Mouse (Mus musculus): ENCODE results near the gene Atp6v0e2. TPM values are rescaled to one million over a fixed set of nuclear protein-coding genes. Genes with fewer than 3 reads are reported as not detected.

The Atp6v0e2 gene
- polyA plus RNA-seq, 2 experiments = 0.75 to 0.81 TPM

- WGBS (ENCODE audit: insufficient replicate concordance) = 46% methylated on average over 4 of the region's 5 CpGs
- no peak overlapping the region for H3K4me2 ChIP-seq (ENCODE audit: low read depth)
- TF ChIP-seq CTCF (IDR thresholded peaks at IDR 0.05; ENCODE audit: low read depth) (peak; percentile 82), EP300 (IDR thresholded peaks at IDR 0.05; ENCODE audit: low read depth) (no peak)
- no peaks in the 10 kb centered on the region for H3K36me3 ChIP-seq (replicated peaks; ENCODE audit: control insufficient read depth, insufficient read depth, low read depth)
- no peaks in the 10 kb centered on the region for H3K9me3 ChIP-seq (ENCODE audit: control insufficient read depth, low read length)
- H3K4me3 ChIP-seq (ENCODE audit: insufficient read depth in 1 of 2, low read depth in 2 of 2, low read length in 2 of 2) = no peak overlapping the region
- no peak for ATAC-seq (ENCODE audit: insufficient read depth)
- H3K9ac ChIP-seq (replicated peaks) = no peak overlapping the region
- H3K27ac ChIP-seq = no peak overlapping the region
- H3K27me3 ChIP-seq (ENCODE audit: control insufficient read depth, insufficient read depth, low read length) = no peaks in the 10 kb centered on the region
- H3K4me1 ChIP-seq (replicated peaks; ENCODE audit: control insufficient read depth in 2 of 2, insufficient read depth in 2 of 2, low read length in 1 of 2) = no peaks in the 10 kb centered on the region
- DNase-seq (ENCODE audit: low read depth in 3 of 3, low spot score in 3 of 3) = peak in 2 of 3 experiments; percentile 41 to 45
Observed at GRCm38 (mm10) chr6:48538841-48539737, 1.7 kb downstream of the Atp6v0e2 start.

GRCm38 (mm10) chr6:48539860-48540259 lies 2.4 kb downstream of the Atp6v0e2 start:
- Histone ChIP-seq H3K4me2 (ENCODE audit: low read depth) (no peak overlapping the region), H3K9ac (replicated peaks) (no peak overlapping the region), H3K27me3 (ENCODE audit: control insufficient read depth, insufficient read depth, low read length) (no peaks in the 10 kb centered on the region), H3K9me3 (ENCODE audit: control insufficient read depth, low read length) (no peaks in the 10 kb centered on the region), H3K36me3 (replicated peaks; ENCODE audit: control insufficient read depth, insufficient read depth, low read depth) (no peaks in the 10 kb centered on the region), H3K27ac (no peak overlapping the region), H3K4me1 (replicated peaks; ENCODE audit: control insufficient read depth in 2 of 2, insufficient read depth in 2 of 2, low read length in 1 of 2) (no peaks in the 10 kb centered on the region), H3K4me3 (ENCODE audit: insufficient read depth in 1 of 2, low read depth in 2 of 2, low read length in 2 of 2) (no peak overlapping the region)
- no peak for ATAC-seq (ENCODE audit: insufficient read depth)
- 61% methylated on average over 5 of the region's 5 CpGs for WGBS (ENCODE audit: insufficient replicate concordance)
- DNase-seq (ENCODE audit: low read depth in 3 of 3, low spot score in 3 of 3) = no peak
- TF ChIP-seq EP300 (IDR thresholded peaks at IDR 0.05; ENCODE audit: low read depth) (no peak), CTCF (IDR thresholded peaks at IDR 0.05; ENCODE audit: low read depth) (no peak)

- Histone ChIP-seq H3K36me3 (replicated peaks; ENCODE audit: control insufficient read depth, insufficient read depth, low read depth) (no peaks in the 10 kb centered on the region), H3K9ac (replicated peaks) (no peak overlapping the region), H3K27me3 (ENCODE audit: control insufficient read depth, insufficient read depth, low read length) (no peaks in the 10 kb centered on the region), H3K4me1 (replicated peaks; ENCODE audit: control insufficient read depth in 2 of 2, insufficient read depth in 2 of 2, low read length in 1 of 2) (no peaks in the 10 kb centered on the region), H3K27ac (no peak overlapping the region), H3K4me3 (ENCODE audit: insufficient read depth in 1 of 2, low read depth in 2 of 2, low read length in 2 of 2) (no peak overlapping the region), H3K9me3 (ENCODE audit: control insufficient read depth, low read length) (no peaks in the 10 kb centered on the region), H3K4me2 (ENCODE audit: low read depth) (no peak overlapping the region)
- no peak for ATAC-seq (ENCODE audit: insufficient read depth)
- TF ChIP-seq EP300 (IDR thresholded peaks at IDR 0.05; ENCODE audit: low read depth) (no peak), CTCF (IDR thresholded peaks at IDR 0.05; ENCODE audit: low read depth) (no peak)
- DNase-seq (ENCODE audit: low read depth in 3 of 3, low spot score in 3 of 3) = no peak
- 53% methylated on average over 3 of the region's 3 CpGs for WGBS (ENCODE audit: insufficient replicate concordance)
Observed at GRCm38 (mm10) chr6:48540721-48541120, 3.3 kb downstream of the Atp6v0e2 start.

- Histone ChIP-seq H3K27me3 (ENCODE audit: control insufficient read depth, insufficient read depth, low read length) (no peaks in the 10 kb centered on the region), H3K36me3 (replicated peaks; ENCODE audit: control insufficient read depth, insufficient read depth, low read depth) (no peaks in the 10 kb centered on the region), H3K4me1 (replicated peaks; ENCODE audit: control insufficient read depth in 2 of 2, insufficient read depth in 2 of 2, low read length in 1 of 2) (no peaks in the 10 kb centered on the region), H3K27ac (no peak overlapping the region), H3K9ac (replicated peaks) (no peak overlapping the region), H3K4me2 (ENCODE audit: low read depth) (no peak overlapping the region), H3K9me3 (ENCODE audit: control insufficient read depth, low read length) (no peaks in the 10 kb centered on the region), H3K4me3 (ENCODE audit: insufficient read depth in 1 of 2, low read depth in 2 of 2, low read length in 2 of 2) (no peak overlapping the region)
- DNase-seq (ENCODE audit: low read depth in 3 of 3, low spot score in 3 of 3) = no peak
- ATAC-seq (ENCODE audit: insufficient read depth) = no peak
- no peak for TF ChIP-seq EP300 (IDR thresholded peaks at IDR 0.05; ENCODE audit: low read depth)
- no peak for TF ChIP-seq CTCF (IDR thresholded peaks at IDR 0.05; ENCODE audit: low read depth)
- WGBS (ENCODE audit: insufficient replicate concordance) = 21% methylated on average over 7 of the region's 7 CpGs
Observed at GRCm38 (mm10) chr6:48541560-48542450, 4.4 kb downstream of the Atp6v0e2 start.

GRCm38 (mm10) chr6:48542631-48543030 lies 5.2 kb downstream of the Atp6v0e2 start:
- WGBS (ENCODE audit: insufficient replicate concordance) = 54% methylated on average over 3 of the region's 3 CpGs
- H3K4me3 ChIP-seq (ENCODE audit: insufficient read depth in 1 of 2, low read depth in 2 of 2, low read length in 2 of 2) = no peak overlapping the region
- ATAC-seq (ENCODE audit: insufficient read depth) (no peak), DNase-seq (ENCODE audit: low read depth in 3 of 3, low spot score in 3 of 3) (no peak)
- no peaks in the 10 kb centered on the region for H3K36me3 ChIP-seq (replicated peaks; ENCODE audit: control insufficient read depth, insufficient read depth, low read depth)
- TF ChIP-seq CTCF (IDR thresholded peaks at IDR 0.05; ENCODE audit: low read depth) (no peak), EP300 (IDR thresholded peaks at IDR 0.05; ENCODE audit: low read depth) (no peak)
- H3K27me3 ChIP-seq (ENCODE audit: control insufficient read depth, insufficient read depth, low read length) = no peaks in the 10 kb centered on the region
- no peak overlapping the region for H3K4me2 ChIP-seq (ENCODE audit: low read depth)
- H3K9me3 ChIP-seq (ENCODE audit: control insufficient read depth, low read length) = no peaks in the 10 kb centered on the region
- no peak overlapping the region for H3K9ac ChIP-seq (replicated peaks)
- H3K27ac ChIP-seq = no peak overlapping the region
- no peaks in the 10 kb centered on the region for H3K4me1 ChIP-seq (replicated peaks; ENCODE audit: control insufficient read depth in 2 of 2, insufficient read depth in 2 of 2, low read length in 1 of 2)
